Mouse (Mus musculus): Measurements from ENCODE around the gene Xpo5. TPM values are rescaled to one million over a fixed set of nuclear protein-coding genes. Genes with fewer than 3 reads are reported as not detected.

Gene Xpo5
- total and polyA plus RNA-seq, 3 experiments, result 44.7 to 56.3 (median 55.1) TPM

GRCm38 (mm10) chr17:46278011-46278765 is 75.6 kb downstream of the Xpo5 start:
- Histone ChIP-seq H3K4me3 (replicated peaks in 1 of 3; ENCODE audit: low read depth in 2 of 3, low read length in 2 of 3, poor library complexity in 1 of 3) (no peak overlapping the region), H3K9ac (ENCODE audit: insufficient read depth, low read depth) (no peak overlapping the region), H3K27me3 (replicated peaks) (no peaks in the 10 kb centered on the region), H3K9me3 (replicated peaks; ENCODE audit: low read length) (no peaks in the 10 kb centered on the region), H3K27ac (ENCODE audit: insufficient read depth, low read depth) (no peak overlapping the region), H3K4me1 (ENCODE audit: control insufficient read depth in 1 of 2, insufficient read depth in 2 of 2) (peaks cover 0 to 11% of the 10 kb centered on the region in 2 experiments; a peak in 2 of 4 replicates), H3K36me3 (replicated peaks in 1 of 2; ENCODE audit: control insufficient read depth in 1 of 2, insufficient read depth in 1 of 2, low read length in 1 of 2) (peaks cover 36 to 71% of the 10 kb centered on the region in 2 experiments), H3K4me2 (ENCODE audit: insufficient read depth, low read depth, poor library complexity, severe bottlenecking) (no peak overlapping the region), H3K79me2 (replicated peaks; ENCODE audit: control insufficient read depth, extremely low read depth, insufficient read depth, poor library complexity, severe bottlenecking) (peaks cover 22% of the 10 kb centered on the region)
- TF ChIP-seq SMC3 (IDR thresholded peaks at IDR 0.05; ENCODE audit: low read depth, low read length) (no peak), HCFC1 (IDR thresholded peaks at IDR 0.05; ENCODE audit: low read depth, low read length) (no peak), ELF1 (IDR thresholded peaks at IDR 0.05; ENCODE audit: low read depth, low read length) (no peak)
- DNase-seq (ENCODE audit: extremely low read depth), result no peak
- dilution Hi-C loops (cut with MboI; ENCODE audit: extremely low pct_ligation_motif_present, extremely low pct_unique_long_range_greater_than_20kb, low sequenced_read_pairs) (no loop called here), in situ Hi-C loops (cut with MboI; ENCODE audit: low pct_ligation_motif_present, low pct_unique_long_range_greater_than_20kb, low sequenced_read_pairs) (no loop called here)

- dilution Hi-C loops (cut with MboI; ENCODE audit: extremely low pct_ligation_motif_present, extremely low pct_unique_long_range_greater_than_20kb, low sequenced_read_pairs) (no loop called here), in situ Hi-C loops (cut with MboI; ENCODE audit: low pct_ligation_motif_present, low pct_unique_long_range_greater_than_20kb, low sequenced_read_pairs) (no loop called here)
- Histone ChIP-seq H3K27me3 (replicated peaks) (no peaks in the 10 kb centered on the region), H3K9me3 (replicated peaks; ENCODE audit: low read length) (no peaks in the 10 kb centered on the region), H3K27ac (ENCODE audit: insufficient read depth, low read depth) (peak within 1 kb of the TSS; percentile 38; the same call in 1 of the 2 replicates), H3K4me3 (replicated peaks in 1 of 3; ENCODE audit: low read depth in 2 of 3, low read length in 2 of 3, poor library complexity in 1 of 3) (peak within 1 kb of the TSS; percentile 68 to 92 (median 78)), H3K79me2 (replicated peaks; ENCODE audit: control insufficient read depth, extremely low read depth, insufficient read depth, poor library complexity, severe bottlenecking) (peaks cover 22% of the 10 kb centered on the region), H3K36me3 (replicated peaks in 1 of 2; ENCODE audit: control insufficient read depth in 1 of 2, insufficient read depth in 1 of 2, low read length in 1 of 2) (peaks cover 19 to 35% of the 10 kb centered on the region in 2 experiments), H3K4me1 (ENCODE audit: control insufficient read depth in 1 of 2, insufficient read depth in 2 of 2) (peaks cover 2 to 16% of the 10 kb centered on the region in 2 experiments; a peak in 3 of 4 replicates), H3K4me2 (ENCODE audit: insufficient read depth, low read depth, poor library complexity, severe bottlenecking) (peak within 1 kb of the TSS; percentile 86), H3K9ac (ENCODE audit: insufficient read depth, low read depth) (peak within 1 kb of the TSS; percentile 94)
- peak; percentile 77 for DNase-seq (ENCODE audit: extremely low read depth)
- TF ChIP-seq UBTF (IDR thresholded peaks at IDR 0.05; ENCODE audit: low read depth, low read length), result no peak
- TF ChIP-seq MXI1 (IDR thresholded peaks at IDR 0.05; ENCODE audit: low read depth, low read length), result no peak; the same call in 1 of the 2 replicates
- no peak for TF ChIP-seq MEF2A (IDR thresholded peaks at IDR 0.05; ENCODE audit: borderline replicate concordance, low read depth, low read length)
- no peak for TF ChIP-seq RCOR1 (conservative IDR thresholded peaks at IDR 0.05; ENCODE audit: low read depth, low read length)
- TF ChIP-seq TCF12 (IDR thresholded peaks at IDR 0.05; ENCODE audit: low read depth, low read length), result peak; percentile 81
- no peak for TF ChIP-seq RAD21 (IDR thresholded peaks at IDR 0.05; ENCODE audit: low read depth, low read length)
- TF ChIP-seq ZNF384 (IDR thresholded peaks at IDR 0.05; ENCODE audit: low read depth, low read length), result peak; percentile 74
- TF ChIP-seq GABPA (IDR thresholded peaks at IDR 0.05; ENCODE audit: insufficient replicate concordance, low read depth, low read length), result no peak
- TF ChIP-seq E2F4 (IDR thresholded peaks at IDR 0.05; ENCODE audit: insufficient replicate concordance, low read depth, low read length), result no peak
- TF ChIP-seq ZC3H11A (IDR thresholded peaks at IDR 0.05; ENCODE audit: low read depth, low read length), result no peak
- no peak for TF ChIP-seq CTCF (conservative IDR thresholded peaks at IDR 0.05 in 1 of 2, IDR thresholded peaks at IDR 0.05 in 1 of 2; ENCODE audit: low read depth in 2 of 2, low read length in 2 of 2)
- no peak for TF ChIP-seq ETS1 (conservative IDR thresholded peaks at IDR 0.05; ENCODE audit: low read depth, low read length)
- peak; percentile 72 for TF ChIP-seq HCFC1 (IDR thresholded peaks at IDR 0.05; ENCODE audit: low read depth, low read length)
- peak; percentile 86 for TF ChIP-seq POLR2A (IDR thresholded peaks at IDR 0.05; ENCODE audit: low read depth, low read length)
- TF ChIP-seq CHD1 (IDR thresholded peaks at IDR 0.05; ENCODE audit: low read depth, low read length), result no peak
- TF ChIP-seq NELFE (IDR thresholded peaks at IDR 0.05; ENCODE audit: low read depth, low read length), result peak; percentile 72; the same call in 1 of the 2 replicates
- no peak for TF ChIP-seq TBP (conservative IDR thresholded peaks at IDR 0.05; ENCODE audit: low read depth, low read length)
- TF ChIP-seq SMC3 (IDR thresholded peaks at IDR 0.05; ENCODE audit: low read depth, low read length), result no peak
- peak; percentile 52; the same call in 1 of the 2 replicates for TF ChIP-seq SIN3A (IDR thresholded peaks at IDR 0.05; ENCODE audit: low read length)
- TF ChIP-seq MAFK (IDR thresholded peaks at IDR 0.05; ENCODE audit: insufficient replicate concordance, low read length), result no peak
- TF ChIP-seq USF2 (conservative IDR thresholded peaks at IDR 0.05; ENCODE audit: low read depth, low read length), result no peak
- peak; percentile 81; the same call in 1 of the 2 replicates for TF ChIP-seq MAZ (IDR thresholded peaks at IDR 0.05; ENCODE audit: low read depth, low read length)
- no peak for TF ChIP-seq JUND (conservative IDR thresholded peaks at IDR 0.05; ENCODE audit: low read depth, low read length)
- no peak for TF ChIP-seq MAX (IDR thresholded peaks at IDR 0.05; ENCODE audit: low read length)
- TF ChIP-seq IRF4 (IDR thresholded peaks at IDR 0.05; ENCODE audit: low read depth, low read length), result no peak; the same call in 1 of the 2 replicates
- TF ChIP-seq JUN (IDR thresholded peaks at IDR 0.05; ENCODE audit: insufficient read depth, low read depth, low read length), result no peak
- no peak for TF ChIP-seq EP300 (IDR thresholded peaks at IDR 0.05; ENCODE audit: low read length)
- TF ChIP-seq PAX5 (IDR thresholded peaks at IDR 0.05; ENCODE audit: low read length), result no peak
- no peak for TF ChIP-seq MYC (IDR thresholded peaks at IDR 0.05; ENCODE audit: low read depth, low read length)
Observed at GRCm38 (mm10) chr17:46282483-46283123, 80.0 kb downstream of the Xpo5 start, which contains the start of gene Tjap1. Gene Tjap1 (minus strand): TSS chr17:46283026.

All from CH12.LX (cell line).